Mouse (Mus musculus): ENCODE measurements around the gene N4bp2.

DNA sequence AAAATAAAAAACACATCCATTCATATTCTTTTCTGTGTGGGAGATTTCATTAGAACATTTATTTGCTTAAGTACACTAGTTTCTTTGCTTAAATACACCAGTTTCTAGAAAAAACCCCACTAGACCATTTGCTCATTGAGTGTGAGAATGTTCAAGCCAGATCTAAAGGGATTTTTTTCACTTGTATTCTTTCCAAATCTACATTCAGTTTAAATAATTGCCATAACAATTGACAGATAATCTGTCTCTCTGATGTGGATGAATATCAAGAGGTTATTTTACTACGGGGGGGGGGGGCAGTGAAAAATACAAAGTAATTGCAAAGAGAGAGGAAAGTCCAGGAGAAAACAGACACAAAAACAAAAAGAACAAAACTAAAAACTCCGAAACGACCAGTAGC is 635 bp upstream of the N4bp2 start:
- TF ChIP-seq GATA1 (IDR thresholded peaks at IDR 0.05; ENCODE audit: borderline replicate concordance, low read length) (no peak), FLI1 (IDR thresholded peaks at IDR 0.05; ENCODE audit: low read length) (no peak)

Measured in megakaryocyte, embryonic 14.5 days (primary cell).